Mouse (Mus musculus): ENCODE measurements around the gene Fam155a. TPM values are rescaled to one million over a fixed set of nuclear protein-coding genes. Genes with fewer than 3 reads are reported as not detected.
A peak's percentile ranks its signal among the peaks of the same experiment; 100 is the strongest.

Gene Fam155a
- polyA plus RNA-seq, 2 experiments: 1.1 to 2.1 TPM

GRCm38 (mm10) chr8:9607086-9607701 lies 163.8 kb downstream of the Fam155a start:
- WGBS: 49% methylated on average over 6 of the region's 6 CpGs
- Histone ChIP-seq H3K9ac (ENCODE audit: low read depth, low read length, severe bottlenecking) (no peak overlapping the region), H3K36me3 (ENCODE audit: control insufficient read depth, insufficient read depth, low read length) (no peaks in the 10 kb centered on the region), H3K9me3 (ENCODE audit: control insufficient read depth, low read length) (no peaks in the 10 kb centered on the region), H3K4me1 (ENCODE audit: control insufficient read depth, insufficient read depth, low read length) (no peaks in the 10 kb centered on the region), H3K27ac (replicated peaks; ENCODE audit: low read depth, low read length) (no peak overlapping the region), H3K4me2 (replicated peaks; ENCODE audit: low read depth, low read length, severe bottlenecking) (no peak overlapping the region), H3K4me3 (replicated peaks; ENCODE audit: low read length) (no peak overlapping the region), H3K27me3 (ENCODE audit: control insufficient read depth, insufficient read depth, low read length) (no peaks in the 10 kb centered on the region)
- ATAC-seq (ENCODE audit: low FRiP score, low read depth): peak; percentile 75; the same call in 1 of the 2 replicates
- no peak for TF ChIP-seq POLR2A (IDR thresholded peaks at IDR 0.05; ENCODE audit: borderline replicate concordance, extremely low read depth, insufficient read depth, insufficient read length)
- DNase-seq (ENCODE audit: low spot score): peak; percentile 9

GRCm38 (mm10) chr8:9596003-9596402 lies 175.0 kb downstream of the Fam155a start:
- no peaks in the 10 kb centered on the region for H3K27me3 ChIP-seq (ENCODE audit: control insufficient read depth, insufficient read depth, low read length)
- no peak overlapping the region for H3K9ac ChIP-seq (ENCODE audit: low read depth, low read length, severe bottlenecking)
- no peak for TF ChIP-seq POLR2A (IDR thresholded peaks at IDR 0.05; ENCODE audit: borderline replicate concordance, extremely low read depth, insufficient read depth, insufficient read length)
- no peaks in the 10 kb centered on the region for H3K9me3 ChIP-seq (ENCODE audit: control insufficient read depth, low read length)
- no peak overlapping the region for H3K4me3 ChIP-seq (replicated peaks; ENCODE audit: low read length)
- no peak for DNase-seq (ENCODE audit: low spot score)
- no peak overlapping the region for H3K27ac ChIP-seq (replicated peaks; ENCODE audit: low read depth, low read length)
- H3K4me2 ChIP-seq (replicated peaks; ENCODE audit: low read depth, low read length, severe bottlenecking): no peak overlapping the region
- no peaks in the 10 kb centered on the region for H3K4me1 ChIP-seq (ENCODE audit: control insufficient read depth, insufficient read depth, low read length)
- 75% methylated on average over 3 of the region's 3 CpGs for WGBS
- ATAC-seq (ENCODE audit: low FRiP score, low read depth): no peak
- no peaks in the 10 kb centered on the region for H3K36me3 ChIP-seq (ENCODE audit: control insufficient read depth, insufficient read depth, low read length)

- DNase-seq (ENCODE audit: low spot score) (no peak), ATAC-seq (ENCODE audit: low FRiP score, low read depth) (no peak)
- Histone ChIP-seq H3K4me1 (ENCODE audit: control insufficient read depth, insufficient read depth, low read length) (no peaks in the 10 kb centered on the region), H3K27me3 (ENCODE audit: control insufficient read depth, insufficient read depth, low read length) (no peaks in the 10 kb centered on the region), H3K36me3 (ENCODE audit: control insufficient read depth, insufficient read depth, low read length) (no peaks in the 10 kb centered on the region), H3K4me2 (replicated peaks; ENCODE audit: low read depth, low read length, severe bottlenecking) (no peak overlapping the region), H3K27ac (replicated peaks; ENCODE audit: low read depth, low read length) (no peak overlapping the region), H3K9ac (ENCODE audit: low read depth, low read length, severe bottlenecking) (no peak overlapping the region), H3K4me3 (replicated peaks; ENCODE audit: low read length) (no peak overlapping the region), H3K9me3 (ENCODE audit: control insufficient read depth, low read length) (no peaks in the 10 kb centered on the region)
- WGBS: 77% methylated on average over 6 of the region's 6 CpGs
- TF ChIP-seq POLR2A (IDR thresholded peaks at IDR 0.05; ENCODE audit: borderline replicate concordance, extremely low read depth, insufficient read depth, insufficient read length): no peak
Observed at GRCm38 (mm10) chr8:9581836-9582235, 189.1 kb downstream of the Fam155a start.

GRCm38 (mm10) chr8:9580192-9580591 lies 190.8 kb downstream of the Fam155a start:
- Histone ChIP-seq H3K4me3 (replicated peaks; ENCODE audit: low read length) (no peak overlapping the region), H3K27ac (replicated peaks; ENCODE audit: low read depth, low read length) (no peak overlapping the region), H3K4me2 (replicated peaks; ENCODE audit: low read depth, low read length, severe bottlenecking) (no peak overlapping the region), H3K9ac (ENCODE audit: low read depth, low read length, severe bottlenecking) (no peak overlapping the region), H3K9me3 (ENCODE audit: control insufficient read depth, low read length) (no peaks in the 10 kb centered on the region), H3K4me1 (ENCODE audit: control insufficient read depth, insufficient read depth, low read length) (no peaks in the 10 kb centered on the region), H3K27me3 (ENCODE audit: control insufficient read depth, insufficient read depth, low read length) (no peaks in the 10 kb centered on the region), H3K36me3 (ENCODE audit: control insufficient read depth, insufficient read depth, low read length) (no peaks in the 10 kb centered on the region)
- ATAC-seq (ENCODE audit: low FRiP score, low read depth) (no peak), DNase-seq (ENCODE audit: low spot score) (peak; percentile 37)
- WGBS: 31% methylated on average over 3 of the region's 3 CpGs
- no peak for TF ChIP-seq POLR2A (IDR thresholded peaks at IDR 0.05; ENCODE audit: borderline replicate concordance, extremely low read depth, insufficient read depth, insufficient read length)

GRCm38 (mm10) chr8:9571977-9572376 lies 199.0 kb downstream of the Fam155a start:
- DNase-seq (ENCODE audit: low spot score) (no peak), ATAC-seq (ENCODE audit: low FRiP score, low read depth) (no peak)
- Histone ChIP-seq H3K27ac (replicated peaks; ENCODE audit: low read depth, low read length) (no peak overlapping the region), H3K36me3 (ENCODE audit: control insufficient read depth, insufficient read depth, low read length) (no peaks in the 10 kb centered on the region), H3K4me1 (ENCODE audit: control insufficient read depth, insufficient read depth, low read length) (no peaks in the 10 kb centered on the region), H3K4me3 (replicated peaks; ENCODE audit: low read length) (no peak overlapping the region), H3K27me3 (ENCODE audit: control insufficient read depth, insufficient read depth, low read length) (no peaks in the 10 kb centered on the region), H3K9ac (ENCODE audit: low read depth, low read length, severe bottlenecking) (no peak overlapping the region), H3K4me2 (replicated peaks; ENCODE audit: low read depth, low read length, severe bottlenecking) (no peak overlapping the region), H3K9me3 (ENCODE audit: control insufficient read depth, low read length) (no peaks in the 10 kb centered on the region)
- WGBS: 69% methylated on average over 2 of the region's 2 CpGs
- no peak for TF ChIP-seq POLR2A (IDR thresholded peaks at IDR 0.05; ENCODE audit: borderline replicate concordance, extremely low read depth, insufficient read depth, insufficient read length)
